Mouse (Mus musculus): ENCODE results near the gene Slc4a10.

DNA sequence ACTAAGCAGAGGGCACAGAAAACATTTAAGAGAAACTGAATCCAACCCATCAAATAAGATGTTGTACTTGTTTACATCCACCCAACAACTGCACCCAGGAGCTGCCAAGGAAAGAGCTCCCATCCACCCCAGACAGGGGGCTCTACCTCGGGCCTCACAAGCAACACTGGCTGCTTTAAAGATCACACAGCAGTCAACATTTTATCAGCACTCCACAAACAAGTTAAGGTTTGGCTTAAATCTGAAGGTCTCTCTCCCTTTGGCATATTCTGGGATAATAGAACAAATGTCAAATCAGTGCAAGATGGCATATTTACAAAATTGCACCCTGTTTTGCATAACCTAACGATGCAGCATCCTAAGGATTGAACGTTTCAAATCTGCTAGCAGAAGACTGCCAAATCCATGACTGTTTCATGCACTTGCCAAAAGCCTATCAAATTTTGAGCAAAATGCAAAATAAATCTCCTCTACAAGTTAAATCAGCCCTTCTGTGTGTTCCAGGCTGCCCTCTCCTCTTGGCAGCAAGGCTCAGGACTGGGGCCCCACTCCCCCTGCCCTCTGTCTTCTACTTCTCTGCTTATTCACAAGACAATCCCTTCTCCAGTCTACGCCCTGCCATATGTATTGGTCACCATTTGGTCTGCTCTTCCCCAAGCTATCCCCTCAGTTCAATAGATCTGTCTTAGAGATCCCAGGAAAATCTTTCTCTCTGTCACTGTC is 293.1 kb downstream of the Slc4a10 start:
- TF ChIP-seq POLR2A (IDR thresholded peaks at IDR 0.05; ENCODE audit: borderline replicate concordance, insufficient read depth, low read length), result no peak
- no peak for TF ChIP-seq CTCF (IDR thresholded peaks at IDR 0.05; ENCODE audit: borderline replicate concordance, insufficient read depth, low read depth, low read length)

Measured in cerebellum, adult 2 months (tissue).